Mouse (Mus musculus) right cerebral cortex, postnatal 14 days (tissue): ENCODE results near the gene Dmwd.

ENCODE experiments used
- DNase-seq: peaks from one replicate; pipeline ENCODE4 v3.0.0; 2022

The Dmwd gene

DNA sequence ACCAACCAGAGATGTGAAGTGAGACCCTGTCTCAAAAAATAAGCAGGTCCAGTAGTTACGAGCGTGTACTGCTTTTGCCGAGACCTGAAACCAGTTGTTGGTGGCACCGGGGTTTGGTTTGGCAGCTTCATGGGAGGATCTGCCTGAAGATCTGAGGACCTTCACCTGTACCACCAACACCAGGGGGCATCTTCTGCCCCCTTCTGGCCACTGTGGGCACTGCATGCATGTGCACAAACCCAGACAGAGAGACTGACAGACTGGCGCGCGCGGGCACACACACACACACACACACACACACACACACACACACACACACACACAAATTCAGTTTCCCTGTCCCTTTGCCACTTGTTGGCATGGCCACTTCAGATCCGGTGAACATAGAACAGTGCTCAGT, 2.5 kb upstream of the Dmwd start:
- DNase-seq = no peak

GRCm38 (mm10) chr7:19074494-19074893, 1.5 kb upstream of the Dmwd start:
- no peak for DNase-seq

DNA sequence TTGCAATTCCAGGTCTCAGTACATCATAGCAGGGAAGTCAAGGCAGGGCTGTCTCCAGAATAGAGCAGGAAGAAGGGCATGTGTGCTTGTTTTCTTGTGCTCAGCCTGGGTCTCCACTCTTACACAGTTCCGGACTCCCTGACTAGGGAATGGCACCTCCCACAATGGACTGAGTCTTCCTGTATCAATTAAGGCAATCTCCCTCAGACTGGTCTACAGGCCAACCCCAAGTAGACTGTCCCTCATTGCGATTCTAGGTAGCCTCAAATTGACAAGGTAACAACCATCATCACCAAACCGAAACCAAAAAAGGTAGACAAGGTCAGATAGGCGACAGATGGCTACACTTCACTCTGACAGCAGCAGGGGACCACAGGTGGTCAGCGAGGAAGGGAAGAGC, 796 bp upstream of the Dmwd start:
- no peak for DNase-seq

- DNase-seq = no peak
Measured at GRCm38 (mm10) chr7:19076586-19076991, 562 bp downstream of the Dmwd start.

DNA sequence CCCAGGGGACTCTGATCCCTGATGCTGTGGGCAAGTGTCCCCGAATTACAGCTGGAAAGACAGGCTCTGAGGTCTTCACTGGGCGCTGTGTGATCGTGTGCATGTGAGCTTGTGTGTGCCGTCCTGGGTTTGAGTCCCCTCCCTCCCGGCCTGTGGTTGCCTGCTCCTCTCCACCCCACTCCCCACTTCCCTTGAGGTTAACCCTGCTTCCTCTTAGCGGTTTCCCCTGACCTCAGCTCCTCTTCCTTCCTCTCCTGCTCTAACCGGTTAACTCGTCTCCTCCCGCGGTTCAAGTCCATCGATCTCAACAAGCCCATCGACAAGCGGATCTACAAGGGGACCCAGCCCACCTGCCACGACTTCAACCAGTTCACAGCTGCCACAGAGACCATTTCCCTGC, 1.7 kb downstream of the Dmwd start:
- DNase-seq = no peak

- DNase-seq = no peak
Measured at GRCm38 (mm10) chr7:19078732-19079131, 2.7 kb downstream of the Dmwd start.

GRCm38 (mm10) chr7:19080451-19080950, 4.5 kb downstream of the Dmwd start:
- DNase-seq = no peak

GRCm38 (mm10) chr7:19082171-19082570, 6.1 kb downstream of the Dmwd start:
- DNase-seq = no peak

- no peak for DNase-seq
Measured at GRCm38 (mm10) chr7:19083096-19083495, 7.1 kb downstream of the Dmwd start.

DNA sequence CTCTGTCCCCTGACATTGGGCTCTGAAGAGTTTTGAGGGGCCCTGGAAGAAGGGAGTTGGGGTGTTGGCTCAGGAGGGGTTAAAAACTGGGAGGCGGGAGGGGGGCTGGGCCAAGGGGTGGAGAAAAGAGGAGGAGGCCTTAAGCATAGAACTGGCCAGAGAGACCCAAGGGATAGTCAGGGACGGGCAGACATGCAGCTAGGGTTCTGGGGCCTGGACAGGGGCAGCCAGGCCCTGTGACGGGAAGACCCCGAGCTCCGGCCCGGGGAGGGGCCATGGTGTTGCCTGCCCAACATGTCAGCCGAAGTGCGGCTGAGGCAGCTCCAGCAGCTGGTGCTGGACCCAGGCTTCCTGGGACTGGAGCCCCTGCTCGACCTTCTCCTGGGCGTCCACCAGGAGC, 7.7 kb downstream of the Dmwd start, which contains the start of gene Dmpk:
Gene Dmpk (plus strand): TSS at position 149 of the 400 bp plus-strand sequence.
- no peak for DNase-seq

GRCm38 (mm10) chr7:19084277-19084771, 8.3 kb downstream of the Dmwd start:
- DNase-seq = no peak

DNA sequence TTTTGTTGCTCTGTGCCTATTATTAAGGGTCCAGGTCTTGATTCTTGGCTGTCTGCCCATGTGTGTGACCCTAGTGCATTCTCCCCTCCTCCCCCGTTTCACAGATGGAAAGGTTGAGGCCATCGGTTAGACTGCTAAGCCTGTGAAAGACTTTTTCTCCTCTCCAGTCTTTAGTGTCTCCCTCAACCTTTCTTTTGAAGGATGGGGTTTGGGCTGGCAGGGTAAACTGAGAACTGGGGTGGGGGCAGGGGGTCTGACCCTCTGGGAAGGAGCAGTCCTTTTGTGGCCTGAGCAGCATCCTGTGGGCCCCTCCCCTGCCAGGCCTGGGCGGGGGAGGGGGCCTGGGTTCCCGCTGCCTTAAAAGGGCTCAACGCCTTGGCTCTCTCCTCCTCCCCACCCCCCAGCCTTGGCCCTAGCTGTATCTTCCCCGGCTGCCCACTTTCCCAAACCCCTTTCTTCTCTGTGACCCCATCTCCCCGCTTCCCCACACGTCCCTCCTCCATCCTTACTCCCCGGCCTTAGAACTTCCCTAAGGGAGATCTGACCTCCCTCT, 9.0 kb downstream of the Dmwd start:
- DNase-seq = no peak

DNA sequence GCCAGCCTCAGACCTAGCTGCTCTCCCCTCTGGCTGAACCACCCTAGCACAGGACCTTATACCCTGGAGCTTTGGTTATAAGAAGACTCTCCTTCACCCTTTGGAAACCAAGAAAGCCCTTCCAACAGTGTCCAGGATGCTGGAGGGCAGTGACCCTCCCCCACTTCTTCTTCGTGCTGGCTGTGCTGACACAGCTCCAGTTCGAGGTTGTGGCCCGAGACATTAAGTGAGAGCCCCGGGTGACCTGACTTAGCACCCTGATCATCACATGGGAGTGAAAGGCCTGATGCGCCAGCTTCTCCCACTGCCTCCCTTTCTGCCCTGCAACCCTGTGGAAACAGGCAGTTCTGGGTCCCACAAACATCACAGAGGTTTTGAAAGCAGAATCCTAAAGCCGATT, 9.5 kb downstream of the Dmwd start:
- DNase-seq = no peak

- no peak for DNase-seq
Measured at GRCm38 (mm10) chr7:19086042-19086441, 10.0 kb downstream of the Dmwd start.

DNA sequence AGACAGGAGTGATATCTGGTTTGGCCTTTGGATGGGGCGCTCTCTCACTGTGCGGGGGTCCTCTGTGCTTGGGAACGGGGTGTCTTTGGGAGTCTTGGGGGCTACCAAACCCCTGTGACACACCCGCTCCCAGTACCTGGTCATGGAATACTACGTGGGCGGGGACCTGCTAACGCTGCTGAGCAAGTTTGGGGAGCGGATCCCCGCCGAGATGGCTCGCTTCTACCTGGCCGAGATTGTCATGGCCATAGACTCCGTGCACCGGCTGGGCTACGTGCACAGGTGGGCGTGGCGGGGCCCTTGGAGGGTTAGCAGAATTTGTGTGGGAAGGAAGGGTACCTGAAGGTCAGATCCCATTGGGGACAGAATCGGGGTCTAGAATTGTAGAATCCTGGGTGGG, 10.7 kb downstream of the Dmwd start:
- no peak for DNase-seq

- peak; percentile 65 for DNase-seq
Measured at GRCm38 (mm10) chr7:19088813-19089212, 12.8 kb downstream of the Dmwd start.

DNA sequence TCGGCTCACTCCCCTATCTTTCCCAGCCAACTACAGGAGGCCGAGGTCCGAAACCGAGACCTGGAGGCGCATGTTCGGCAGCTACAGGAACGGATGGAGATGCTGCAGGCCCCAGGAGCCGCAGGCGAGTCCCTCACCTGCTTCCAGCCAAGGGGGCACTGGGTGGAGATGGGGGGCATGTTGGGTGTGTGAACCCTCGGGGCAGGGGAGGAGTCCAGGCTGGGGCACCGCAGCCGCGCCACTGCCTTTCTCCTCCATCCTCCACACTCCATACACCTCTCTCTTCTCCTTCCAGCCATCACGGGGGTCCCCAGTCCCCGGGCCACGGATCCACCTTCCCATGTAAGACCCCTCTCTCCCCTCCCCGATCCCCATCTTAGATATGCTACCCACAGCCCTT, 15.9 kb downstream of the Dmwd start:
- peak; percentile 6 for DNase-seq

- DNase-seq = peak; percentile 32
Measured at GRCm38 (mm10) chr7:19092381-19093173, 16.6 kb downstream of the Dmwd start.

DNA sequence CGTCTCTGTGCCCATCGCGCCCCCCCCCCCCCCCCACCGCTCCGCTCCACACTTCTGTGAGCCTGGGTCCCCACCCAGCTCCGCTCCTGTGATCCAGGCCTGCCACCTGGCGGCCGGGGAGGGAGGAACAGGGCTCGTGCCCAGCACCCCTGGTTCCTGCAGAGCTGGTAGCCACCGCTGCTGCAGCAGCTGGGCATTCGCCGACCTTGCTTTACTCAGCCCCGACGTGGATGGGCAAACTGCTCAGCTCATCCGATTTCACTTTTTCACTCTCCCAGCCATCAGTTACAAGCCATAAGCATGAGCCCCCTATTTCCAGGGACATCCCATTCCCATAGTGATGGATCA, 17.1 kb downstream of the Dmwd start:
- peak; percentile 76 for DNase-seq

GRCm38 (mm10) chr7:19093537-19094385, 17.7 kb downstream of the Dmwd start:
- peak; percentile 85 for DNase-seq

- DNase-seq = peak; percentile 47
Measured at GRCm38 (mm10) chr7:19094471-19094825, 18.4 kb downstream of the Dmwd start, which contains the start of gene Six5. Gene Six5, plus strand, starts transcription at chr7:19094594.

- DNase-seq = peak; percentile 50
Measured at GRCm38 (mm10) chr7:19094826-19095750, 19.1 kb downstream of the Dmwd start.
